Mouse (Mus musculus) kidney, embryonic 16.5 days (tissue): ENCODE measurements around the gene Ints2. TPM values are rescaled to one million over a fixed set of nuclear protein-coding genes. Genes with fewer than 3 reads are reported as not detected.
A peak's percentile ranks its signal among the peaks of the same experiment; 100 is the strongest.
"Not testable (repeated sequence)": the region's sequence is repeated elsewhere in the genome, so short reads cannot be mapped to it uniquely, and the experiment has no call there.

ENCODE experiments used
- ATAC-seq: fragments of 200-750 bp; cut with Nextera tagmentation; 2 replicates; pipeline ENCODE4 v1.8.0; 2017; ENCODE audit warnings: moderate TSS enrichment; ENCODE audit not compliant: low FRiP score, low TSS enrichment
- H3K27ac ChIP-seq: fragments of 300-500 bp; sonication (generic); 2 replicates; pipeline ENCODE4 v1.5.1; 2014; ENCODE audit warnings: low read length
- H3K27me3 ChIP-seq: fragments of 300-500 bp; sonication (generic); 2 replicates; pipeline ENCODE4 v1.6.1; 2014; ENCODE audit warnings: low read length, control low read depth, mixed read lengths; ENCODE audit not compliant: insufficient read depth
- H3K36me3 ChIP-seq: fragments of 300-500 bp; sonication (generic); 2 replicates; pipeline ENCODE4 v1.6.1; 2014; ENCODE audit warnings: low read length, control low read depth, mixed read lengths; ENCODE audit not compliant: insufficient read depth
- H3K4me1 ChIP-seq: fragments of 300-500 bp; sonication (generic); 2 replicates; pipeline ENCODE4 v1.6.1; 2014; ENCODE audit warnings: low read length, control low read depth, mixed read lengths; ENCODE audit not compliant: insufficient read depth
- H3K4me2 ChIP-seq: fragments of 300-500 bp; sonication (generic); replicated peaks from 2 replicates; pipeline ENCODE4 v1.6.1; 2014; ENCODE audit warnings: low read depth, low read length
- H3K4me3 ChIP-seq: fragments of 300-500 bp; sonication (generic); 2 replicates; pipeline ENCODE4 v1.5.1; 2014; ENCODE audit warnings: mild to moderate bottlenecking, low read length
- H3K9ac ChIP-seq: fragments of 300-500 bp; sonication (generic); replicated peaks from 2 replicates; pipeline ENCODE4 v1.6.1; 2014; ENCODE audit warnings: low read length
- H3K9me3 ChIP-seq: fragments of 300-500 bp; sonication (generic); 2 replicates; pipeline ENCODE4 v1.6.1; 2016; ENCODE audit warnings: low read length, control low read depth
- WGBS: fragments of 180-500 bp; shearing (Covaris S2); extraction: QIAGEN DNeasy Blood & Tissue Kit; methylation state at CpG from one replicate; pipeline ENCODE4 v1.1.7; 2014; 5-methylcytosine and 5-hydroxymethylcytosine counted together
- polyA plus RNA-seq: library from polyadenylated mRNA; unstranded; fragments of >200 nt; fragmentation: Nextera tagmentation; extraction: Ambion mirVana; gene quantifications from 2 replicates; pipeline ENCODE4 v1.2.1, GENCODE M21; 2015

Ints2 gene
- 32.1 and 33.2 TPM in 2 replicates for polyA plus RNA-seq

- Histone ChIP-seq H3K4me1 (peaks cover 11% of the 10 kb centered on the region), H3K4me2 (peak within 1 kb of the TSS; percentile 50), H3K9ac (peak within 1 kb of the TSS; percentile 88), H3K36me3 (0 out of 2 replicates have a peak, but pooled peaks cover 5% of the 10 kb centered on the region), H3K27ac (peak within 1 kb of the TSS; percentile 80), H3K4me3 (peak within 1 kb of the TSS; percentile 79), H3K9me3 (no peaks in the 10 kb centered on the region), H3K27me3 (no peaks in the 10 kb centered on the region)
- ATAC-seq = peak; percentile 95
- WGBS = 7% methylated on average over 32 of the region's 32 CpGs
These were observed at the start of gene Ints2 for GRCm38 (mm10) chr11:86257460-86258076. TSS of gene Ints2 (minus strand) at chr11:86257575.

GRCm38 (mm10) chr11:86292201-86292600 is 34.8 kb upstream of the Ints2 start:
- not testable (repeated sequence) for H3K4me2 ChIP-seq, H3K27me3 ChIP-seq, H3K9me3 ChIP-seq, H3K4me3 ChIP-seq, H3K9ac ChIP-seq, ATAC-seq, H3K27ac ChIP-seq, H3K4me1 ChIP-seq
- H3K36me3 ChIP-seq = peaks cover 14% of the 10 kb centered on the region
- WGBS = 94% methylated on average over 10 of the region's 10 CpGs

- peaks cover 11% of the 10 kb centered on the region for H3K36me3 ChIP-seq
- no peak for ATAC-seq
- WGBS = 94% methylated on average over 6 of the region's 6 CpGs
These were observed 34.3 kb upstream of the Ints2 start for GRCm38 (mm10) chr11:86291714-86292113.

GRCm38 (mm10) chr11:86285729-86286128 is 28.4 kb upstream of the Ints2 start:
- peaks cover 38% of the 10 kb centered on the region for H3K36me3 ChIP-seq
- no peaks in the 10 kb centered on the region for H3K27me3 ChIP-seq
- 96% methylated on average over 8 of the region's 8 CpGs for WGBS
- no peak overlapping the region for H3K9ac ChIP-seq
- no peaks in the 10 kb centered on the region for H3K9me3 ChIP-seq
- H3K4me1 ChIP-seq = no peaks in the 10 kb centered on the region
- H3K4me2 ChIP-seq = no peak overlapping the region
- no peak overlapping the region for H3K4me3 ChIP-seq
- H3K27ac ChIP-seq = no peak overlapping the region
- ATAC-seq = no peak

More at GRCm38 (mm10) chr11:86291714-86292113, 34.3 kb upstream of the Ints2 start:
- Histone ChIP-seq H3K9ac (no peak overlapping the region), H3K4me2 (no peak overlapping the region), H3K27ac (no peak overlapping the region), H3K4me3 (no peak overlapping the region), H3K9me3 (no peaks in the 10 kb centered on the region), H3K4me1 (no peaks in the 10 kb centered on the region), H3K27me3 (no peaks in the 10 kb centered on the region)

- no peak for ATAC-seq
- no peaks in the 10 kb centered on the region for H3K27me3 ChIP-seq
- no peak overlapping the region for H3K4me2 ChIP-seq
- H3K4me1 ChIP-seq = no peaks in the 10 kb centered on the region
- H3K4me3 ChIP-seq = no peak overlapping the region
- H3K9ac ChIP-seq = no peak overlapping the region
- peaks cover 42% of the 10 kb centered on the region for H3K36me3 ChIP-seq
- 94% methylated on average over 6 of the region's 6 CpGs for WGBS
- H3K27ac ChIP-seq = no peak overlapping the region
- H3K9me3 ChIP-seq = no peaks in the 10 kb centered on the region
These were observed 21.2 kb upstream of the Ints2 start for GRCm38 (mm10) chr11:86278442-86279102.

- under 1% methylated on average over 22 of the region's 22 CpGs for WGBS
- H3K36me3 ChIP-seq = peaks cover 9% of the 10 kb centered on the region; the same call in 1 of the 2 replicates
- peak; percentile 28; the same call in 1 of the 2 replicates for ATAC-seq
These were observed 321 bp downstream of the Ints2 start for GRCm38 (mm10) chr11:86257054-86257453.

GRCm38 (mm10) chr11:86253342-86253741 is 4.0 kb downstream of the Ints2 start:
- peaks cover 23% of the 10 kb centered on the region for H3K36me3 ChIP-seq
- peaks cover 11% of the 10 kb centered on the region for H3K4me1 ChIP-seq
- no peaks in the 10 kb centered on the region for H3K9me3 ChIP-seq
- no peak for ATAC-seq
- no peak overlapping the region for H3K4me3 ChIP-seq
- H3K9ac ChIP-seq = no peak overlapping the region
- H3K4me2 ChIP-seq = no peak overlapping the region
- 87% methylated on average over 1 of the region's 1 CpGs for WGBS
- H3K27ac ChIP-seq = no peak overlapping the region
- H3K27me3 ChIP-seq = no peaks in the 10 kb centered on the region

More at GRCm38 (mm10) chr11:86257054-86257453, 321 bp downstream of the Ints2 start:
- Histone ChIP-seq H3K27me3 (no peaks in the 10 kb centered on the region), H3K9ac (peak overlapping the region; percentile 88), H3K27ac (peak overlapping the region; percentile 62), H3K9me3 (no peaks in the 10 kb centered on the region), H3K4me3 (peak overlapping the region; percentile 79), H3K4me1 (peaks cover 11% of the 10 kb centered on the region), H3K4me2 (peak overlapping the region; percentile 50)

- H3K27me3 ChIP-seq = no peaks in the 10 kb centered on the region
- no peak overlapping the region for H3K9ac ChIP-seq
- no peak overlapping the region for H3K4me3 ChIP-seq
- no peak overlapping the region for H3K4me2 ChIP-seq
- peaks cover 23% of the 10 kb centered on the region for H3K36me3 ChIP-seq
- H3K4me1 ChIP-seq = 0 out of 2 replicates have a peak, but pooled peaks cover 3% of the 10 kb centered on the region
- WGBS = 56% methylated on average over 4 of the region's 4 CpGs
- no peak overlapping the region for H3K27ac ChIP-seq
- H3K9me3 ChIP-seq = no peaks in the 10 kb centered on the region
- no peak for ATAC-seq
These were observed 24.9 kb downstream of the Ints2 start for GRCm38 (mm10) chr11:86232446-86232845.

- no peak overlapping the region for H3K4me2 ChIP-seq
- no peak overlapping the region for H3K4me3 ChIP-seq
- H3K9ac ChIP-seq = no peak overlapping the region
- 0 out of 2 replicates have a peak, but pooled peaks cover 3% of the 10 kb centered on the region for H3K4me1 ChIP-seq
- peak; percentile 77 for ATAC-seq
- H3K9me3 ChIP-seq = no peaks in the 10 kb centered on the region
- peaks cover 23% of the 10 kb centered on the region for H3K36me3 ChIP-seq
- 0 out of 2 replicates have a peak overlapping the region, but pooled peaks have one; percentile 13 for H3K27ac ChIP-seq
- WGBS = 87% methylated on average over 13 of the region's 13 CpGs
- H3K27me3 ChIP-seq = no peaks in the 10 kb centered on the region
These were observed 25.5 kb downstream of the Ints2 start for GRCm38 (mm10) chr11:86231781-86232350.
